21 mouse cellular contexts compared by ENCODE assay signal in the genomic region with DNA sequence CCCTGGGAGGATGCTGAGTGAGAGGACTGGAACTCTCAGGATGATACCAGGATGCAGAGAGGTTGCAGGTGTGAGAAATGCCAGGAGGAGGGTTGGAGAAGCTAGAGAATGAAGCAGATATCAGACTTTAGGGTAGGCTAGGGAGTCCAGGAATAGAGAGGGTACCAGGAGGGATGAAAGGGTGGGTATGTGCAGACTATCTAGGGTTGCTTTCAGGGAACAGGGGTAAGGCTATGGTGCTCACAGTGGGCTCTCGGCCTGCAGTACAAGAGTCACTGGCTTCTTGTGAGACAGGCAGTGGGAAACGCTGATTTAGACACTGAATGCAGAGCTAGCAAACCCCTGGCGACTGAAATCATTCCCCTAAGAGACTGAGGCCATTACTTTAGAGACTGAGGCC. TPM values are rescaled to one million over a fixed set of nuclear protein-coding genes. Genes with fewer than 3 reads are reported as not detected.
"Had no signal": no experiment of that assay in that cellular context is flagged by ENCODE, and none has a peak within 500 bp of the region (broad histone marks: within the 10 kb centered on the region; RNA-seq: fewer than 3 reads in every experiment).

A gene (minus strand): TSS at position 101 of the 400 bp plus-strand sequence.

- H3K4me3 ChIP-seq: midbrain, embryonic 10.5 days; midbrain, embryonic 12.5 days; myocyte; neural tube, embryonic 13.5 days; neural tube, embryonic 15.5 days had no signal

- H3K4me2 ChIP-seq: lung, embryonic 14.5 days; midbrain, embryonic 12.5 days; neural tube, embryonic 13.5 days; neural tube, embryonic 15.5 days had no signal

- H3K9ac ChIP-seq: lung, embryonic 14.5 days; midbrain, embryonic 12.5 days; neural tube, embryonic 13.5 days; neural tube, embryonic 15.5 days had no signal

- H3K27ac ChIP-seq: midbrain, embryonic 10.5 days; midbrain, embryonic 12.5 days; neural tube, embryonic 13.5 days; neural tube, embryonic 15.5 days had no signal

- H3K36me3 ChIP-seq: midbrain, embryonic 10.5 days; midbrain, embryonic 12.5 days; neural tube, embryonic 13.5 days; neural tube, embryonic 15.5 days had no signal

- H3K9me3 ChIP-seq: midbrain, embryonic 10.5 days; midbrain, embryonic 12.5 days; neural tube, embryonic 13.5 days; neural tube, embryonic 15.5 days had no signal

- DNase-seq: lung, adult 18-20 months; lung, embryonic 14.5 days; lung, postnatal 10 days; lung, postnatal 4 days; midbrain, embryonic 14.5 days; retina, postnatal 1 day; right cerebral cortex, adult 18-20 months; right cerebral cortex, postnatal 25 days; right cerebral cortex, postnatal 4 days; spleen, adult 18-20 months; thymus, adult 18-20 months; thymus, postnatal 14 days; thymus, postnatal 36 days had no signal

- ATAC-seq: midbrain, embryonic 16.5 days had no signal

- H3K4me1 ChIP-seq: midbrain, embryonic 12.5 days had no signal

- H3K27me3 ChIP-seq: midbrain, embryonic 12.5 days; neural tube, embryonic 13.5 days; neural tube, embryonic 15.5 days had no signal

RNA-seq across cellular contexts. Expression of the gene that starts here (rescaled TPM):
- total RNA-seq: megakaryocyte, adult 5-6 weeks had no signal
- polyA plus RNA-seq: myocyte; small intestine, adult 2 months had no signal
